Mouse (Mus musculus) left cerebral cortex, adult 2 months (tissue): ENCODE results near the gene Crispld2. TPM values are rescaled to one million over a fixed set of nuclear protein-coding genes. Genes with fewer than 3 reads are reported as not detected.

Experiments
- DNase-seq, 2 experiments: peaks; one replicate each; pipeline ENCODE4 v3.0.0; 2021 to 2022; ENCODE audit warnings: low spot score in 2 of 2, mixed read lengths in 1 of 2; ENCODE audit errors: extremely low spot score in 1 of 2
- H3K27ac ChIP-seq: fragments of 200-600 bp; 2 replicates; pipeline ENCODE4 v1.8.1; 2022
- H3K4me3 ChIP-seq: fragments of 200-600 bp; 2 replicates; pipeline ENCODE4 v1.8.1; 2022
- CTCF ChIP-seq: fragments of 200-600 bp; IDR thresholded peaks from 2 replicates; pipeline ENCODE4 v1.8.1; 2022; ENCODE audit warnings: antibody characterized with exemption, mild to moderate bottlenecking, moderate library complexity
- intact Hi-C: fragments of 180-260 bp; cut with DNase I; formaldehyde crosslinking; loops from one replicate; pipeline ENCODE4 v1.15.1; 2025
- total RNA-seq, 2 experiments: library from RNA; stranded (reverse); gene quantifications; 2 replicates each; pipeline ENCODE4 v1.2.3; 2021

Crispld2 gene
- total RNA-seq, 2 experiments from 2014 or later = 2.3 to 3.4 TPM

- DNase-seq = no peak
- Histone ChIP-seq H3K4me3 (no peak overlapping the region), H3K27ac (no peak overlapping the region)
- TF ChIP-seq CTCF = no peak
- intact Hi-C loops = no loop called here
These were observed 91.0 kb downstream of the Crispld2 start for GRCm38 (mm10) chr8:120083261-120083660.

- intact Hi-C loops = no loop called here
- TF ChIP-seq CTCF = no peak
- DNase-seq = no peak
- H3K27ac ChIP-seq = no peak overlapping the region
- no peak overlapping the region for H3K4me3 ChIP-seq
These were observed 92.5 kb downstream of the Crispld2 start for GRCm38 (mm10) chr8:120084783-120085182.

- Histone ChIP-seq H3K27ac (no peak overlapping the region), H3K4me3 (no peak overlapping the region)
- TF ChIP-seq CTCF = no peak
- intact Hi-C loops = no loop called here
- no peak for DNase-seq
These were observed 97.3 kb downstream of the Crispld2 start for GRCm38 (mm10) chr8:120089511-120089910.

- no peak for DNase-seq
- Histone ChIP-seq H3K27ac (no peak overlapping the region), H3K4me3 (no peak overlapping the region)
- no peak for TF ChIP-seq CTCF
- intact Hi-C loops = no loop called here
These were observed 98.8 kb downstream of the Crispld2 start for GRCm38 (mm10) chr8:120091032-120091431.

GRCm38 (mm10) chr8:120093103-120093502 is 100.9 kb downstream of the Crispld2 start:
- intact Hi-C loops = no loop called here

GRCm38 (mm10) chr8:120094801-120095200 is 102.6 kb downstream of the Crispld2 start:
- no peak for TF ChIP-seq CTCF
- DNase-seq = no peak
- intact Hi-C loops = no loop called here
- no peak overlapping the region for H3K27ac ChIP-seq
- H3K4me3 ChIP-seq = no peak overlapping the region

More at GRCm38 (mm10) chr8:120093103-120093502, 100.9 kb downstream of the Crispld2 start:
- TF ChIP-seq CTCF = no peak
- no peak overlapping the region for H3K4me3 ChIP-seq
- no peak overlapping the region for H3K27ac ChIP-seq
- DNase-seq = no peak

GRCm38 (mm10) chr8:120096486-120096885 is 104.2 kb downstream of the Crispld2 start:
- DNase-seq = no peak
- Histone ChIP-seq H3K27ac (no peak overlapping the region), H3K4me3 (no peak overlapping the region)
- TF ChIP-seq CTCF = no peak
- intact Hi-C loops = no loop called here

GRCm38 (mm10) chr8:120100388-120101067 is 108.3 kb downstream of the Crispld2 start:
- DNase-seq = no peak
- Histone ChIP-seq H3K27ac (peak overlapping the region; percentile 95), H3K4me3 (peak overlapping the region; percentile 96)
- intact Hi-C loops = no loop called here
- no peak for TF ChIP-seq CTCF

- intact Hi-C loops = no loop called here
- Histone ChIP-seq H3K27ac (peak within 1 kb of the TSS; percentile 95), H3K4me3 (peak within 1 kb of the TSS; percentile 96)
- DNase-seq = peak; percentile 84 to 86
- no peak; the same call in none of the 2 replicates for TF ChIP-seq CTCF
These were observed 109.1 kb downstream of the Crispld2 start, which contains the start of gene Zdhhc7 for GRCm38 (mm10) chr8:120101068-120101972. Zdhhc7 (minus strand) TSS chr8:120101482.

Other genes with a start within 250 kb of the Crispld2 start
- 10 to 100 TPM; 13.6 to 13.7 TPM for gene Tldc1, start 214.0 kb upstream of the Crispld2 start, total RNA-seq
- 10 to 100 TPM; 60.1 to 61.4 TPM for gene Cotl1, start 151.9 kb upstream of the Crispld2 start, total RNA-seq
- 1 to 10 TPM; 7.2 to 8.9 TPM for gene Klhl36, start 130.2 kb upstream of the Crispld2 start, total RNA-seq
- 10 to 100 TPM; 86.4 to 88.9 TPM for gene Usp10, start 82.1 kb upstream of the Crispld2 start, total RNA-seq
- gene Gm20388, start 81.6 kb upstream of the Crispld2 start, total RNA-seq = 1 to 10 TPM; 2.4 to 2.6 TPM
- gene Zdhhc7, start 109.0 kb downstream of the Crispld2 start, total RNA-seq = 10 to 100 TPM; 33.5 to 38.5 TPM
- 100 to 1,000 TPM; 234 to 249 TPM for gene 6430548M08Rik, start 121.7 kb downstream of the Crispld2 start, total RNA-seq
- 1 to 10 TPM in 1 of 2 experiments, under 1 TPM in 1; 0.68 to 1.0 TPM for gene Fam92b, start 185.0 kb downstream of the Crispld2 start, total RNA-seq
- gene Gse1, start 236.0 kb downstream of the Crispld2 start, total RNA-seq = 100 to 1,000 TPM in 1 of 2 experiments, 10 to 100 TPM in 1; 77.7 to 105 TPM